Mouse (Mus musculus) embryonic fibroblast, embryonic 13.5 days (primary cell): ENCODE results near the gene Toe1.

Source experiments
- CTCF ChIP-seq: IDR thresholded peaks from 2 replicates; pipeline ENCODE4 v1.5.1; 2011; ENCODE audit warnings: mild to moderate bottlenecking, control low read depth, low read length, moderate library complexity, borderline replicate concordance; ENCODE audit not compliant: insufficient read depth
- POLR2A ChIP-seq: IDR thresholded peaks from 2 replicates; pipeline ENCODE4 v1.6.1; 2011; ENCODE audit warnings: low read depth, mild to moderate bottlenecking, control low read depth, low read length, moderate library complexity

GRCm38 (mm10) chr4:116781366-116781765, 26.1 kb downstream of the Toe1 start:
- TF ChIP-seq CTCF (no peak), POLR2A (no peak)
